16 mouse cellular contexts compared by ENCODE assay signal in genomic region chr2:103851171-103851570, GRCm38 (mm10). TPM values are rescaled to one million over a fixed set of nuclear protein-coding genes. Genes with fewer than 3 reads are reported as not detected.
A peak's percentile ranks its signal among the peaks of the same experiment; 100 is the strongest.
DNase-seq lines count a peak whose midpoint lies in the region; ATAC-seq lines count a peak whose summit lies in the region.
"Had no signal": no experiment of that assay in that cellular context is flagged by ENCODE, and none has a peak within 500 bp of the region (broad histone marks: within the 10 kb centered on the region; RNA-seq: fewer than 3 reads in every experiment).

No protein-coding gene starts in this region.

- no peak for ATAC-seq in heart, embryonic 12.5 days (ENCODE audit: insufficient number of reproducible peaks, low FRiP score)
- no peak for ATAC-seq in forebrain, embryonic 11.5 days (replicated peaks; ENCODE audit: low FRiP score)
- ATAC-seq: forebrain, embryonic 16.5 days; hindbrain, postnatal 0 days had no signal

- H3K4me1 ChIP-seq in heart, embryonic 12.5 days (replicated peaks), result 0 out of 2 replicates have a peak, but pooled peaks cover 4% of the 10 kb centered on the region
- H3K4me1 ChIP-seq in brown adipose tissue, adult 24 weeks (ENCODE audit: control insufficient read depth, insufficient read depth, insufficient read length, low read length), result no peaks in the 10 kb centered on the region
- no peaks in the 10 kb centered on the region for H3K4me1 ChIP-seq in forebrain, embryonic 11.5 days (replicated peaks; ENCODE audit: control insufficient read depth, insufficient read depth, low read length)
- H3K4me1 ChIP-seq: embryonic facial prominence, embryonic 12.5 days had no signal

- H3K27ac ChIP-seq in heart, embryonic 12.5 days (ENCODE audit: poor library complexity, severe bottlenecking), result no peak overlapping the region
- H3K27ac ChIP-seq in brown adipose tissue, adult 24 weeks (replicated peaks; ENCODE audit: low read depth, low read length), result peak overlapping the region; percentile 89; the same call in 1 of the 2 replicates
- no peak overlapping the region for H3K27ac ChIP-seq in forebrain, embryonic 11.5 days (ENCODE audit: low read depth, low read length)
- H3K27ac ChIP-seq: embryonic facial prominence, embryonic 12.5 days; hindbrain, postnatal 0 days; limb, embryonic 13.5 days had no signal

- no peak overlapping the region for H3K9ac ChIP-seq in heart, embryonic 12.5 days
- H3K9ac ChIP-seq in forebrain, embryonic 11.5 days (ENCODE audit: low read length), result no peak overlapping the region
- H3K9ac ChIP-seq: embryonic facial prominence, embryonic 12.5 days; limb, embryonic 13.5 days had no signal

- DNase-seq in heart, adult 8-10 months (ENCODE audit: low spot score), result peak; percentile 32
- DNase-seq in adrenal gland, adult 8-10 months, result peak; percentile 45
- DNase-seq in heart, postnatal 10 days, result peak; percentile 34 to 52
- no peak for DNase-seq in forebrain, embryonic 11.5 days (ENCODE audit: low spot score)
- DNase-seq in right cerebral cortex, postnatal 25 days, result no peak
- no peak for DNase-seq in kidney, postnatal 10 days
- DNase-seq: B cell, adult 2 months; cerebellum, adult 18-20 months; kidney, adult 8-10 months; right cerebral cortex, postnatal 4 days had no signal

- H3K36me3 ChIP-seq in heart, embryonic 12.5 days, result no peaks in the 10 kb centered on the region
- no peaks in the 10 kb centered on the region for H3K36me3 ChIP-seq in forebrain, embryonic 11.5 days (ENCODE audit: control insufficient read depth, insufficient read depth, low read length)
- H3K36me3 ChIP-seq: embryonic facial prominence, embryonic 12.5 days; limb, embryonic 13.5 days had no signal

- no peaks in the 10 kb centered on the region for H3K9me3 ChIP-seq in heart, embryonic 12.5 days (replicated peaks)
- H3K9me3 ChIP-seq in forebrain, embryonic 11.5 days (ENCODE audit: control insufficient read depth, low read length), result no peaks in the 10 kb centered on the region
- H3K9me3 ChIP-seq: embryonic facial prominence, embryonic 12.5 days; limb, embryonic 13.5 days had no signal

- WGBS in heart, embryonic 12.5 days, result 81% methylated on average over 3 of the region's 3 CpGs
- WGBS in forebrain, embryonic 11.5 days, result 86% methylated on average over 3 of the region's 3 CpGs

- intact Hi-C loops in heart, postnatal 10 days (cut with DNase I), result no loop called here

- no peak overlapping the region for H3K4me2 ChIP-seq in heart, embryonic 12.5 days
- H3K4me2 ChIP-seq in forebrain, embryonic 11.5 days (ENCODE audit: low read depth, low read length, severe bottlenecking), result no peak overlapping the region
- H3K4me2 ChIP-seq: embryonic facial prominence, embryonic 12.5 days; limb, embryonic 13.5 days had no signal

- H3K4me3 ChIP-seq in heart, embryonic 12.5 days, result no peak overlapping the region
- no peak overlapping the region for H3K4me3 ChIP-seq in brown adipose tissue, adult 24 weeks (ENCODE audit: insufficient read depth, low read depth, low read length)
- H3K4me3 ChIP-seq in forebrain, embryonic 11.5 days (ENCODE audit: low read depth, low read length), result no peak overlapping the region
- H3K4me3 ChIP-seq: embryonic facial prominence, embryonic 12.5 days; limb, embryonic 13.5 days had no signal

- no peaks in the 10 kb centered on the region for H3K27me3 ChIP-seq in heart, embryonic 12.5 days (replicated peaks)
- no peaks in the 10 kb centered on the region for H3K27me3 ChIP-seq in forebrain, embryonic 11.5 days (ENCODE audit: control insufficient read depth, insufficient read depth, low read length)
- H3K27me3 ChIP-seq: embryonic facial prominence, embryonic 12.5 days; limb, embryonic 13.5 days had no signal

RNA-seq across cellular contexts. Expression of gene Caprin1, which starts 53.7 kb away (rescaled TPM):
- 100 to 1,000 TPM; 148 to 197 (median 176) TPM for total RNA-seq in heart, adult 8-10 months (2022)
- polyA plus RNA-seq in heart, embryonic 12.5 days (2016; fragmentation: Nextera tagmentation; extraction: Ambion mirVana), result 293 and 312 TPM in 2 replicates
- 100 to 1,000 TPM; 345 to 413 (median 410) TPM for total RNA-seq in adrenal gland, adult 8-10 months (2022)
- polyA plus RNA-seq in brown adipose tissue, adult 24 weeks (2012; ENCODE audit: insufficient read depth, insufficient read length, missing spikeins), result 135 and 164 TPM in 2 replicates
- 100 to 1,000 TPM; 228 to 246 TPM for total RNA-seq in heart, postnatal 10 days (2021)
- 638 and 649 TPM in 2 replicates for polyA plus RNA-seq in forebrain, embryonic 11.5 days (2014; fragmentation: Nextera tagmentation; extraction: Ambion mirVana)

Comparison
In these comparisons a context has a peak if more than half of its experiments do, and no peak if none do; other contexts are left out.
1. DNase-seq: peak in heart, adult 8-10 months (single experiment), adrenal gland, adult 8-10 months (single experiment) and heart, postnatal 10 days (2 of 2); none in forebrain, embryonic 11.5 days (single experiment), right cerebral cortex, postnatal 25 days (single experiment) and kidney, postnatal 10 days (single experiment).